Mouse (Mus musculus): ENCODE results near the gene Doc2g. TPM values are rescaled to one million over a fixed set of nuclear protein-coding genes. Genes with fewer than 3 reads are reported as not detected.
"Not testable (repeated sequence)": the region's sequence is repeated elsewhere in the genome, so short reads cannot be mapped to it uniquely, and the experiment has no call there.

Doc2g gene
- polyA plus RNA-seq, 1 experiment, result 1.1 TPM

GRCm38 (mm10) chr19:4018743-4019583 is 15.8 kb downstream of the Doc2g start:
- Histone ChIP-seq H3K4me1 (ENCODE audit: control insufficient read depth, insufficient read depth, insufficient read length, low read length) (no peaks in the 10 kb centered on the region), H3K27ac (replicated peaks; ENCODE audit: low read depth, low read length) (no peak overlapping the region), H3K4me3 (ENCODE audit: insufficient read depth, low read depth, low read length) (no peak overlapping the region)

GRCm38 (mm10) chr19:4023185-4023584 is 20.1 kb downstream of the Doc2g start:
- Histone ChIP-seq H3K4me1 (ENCODE audit: control insufficient read depth, insufficient read depth, insufficient read length, low read length) (no peaks in the 10 kb centered on the region), H3K27ac (replicated peaks; ENCODE audit: low read depth, low read length) (peak overlapping the region; percentile 39; the same call in 1 of the 2 replicates), H3K4me3 (ENCODE audit: insufficient read depth, low read depth, low read length) (no peak overlapping the region)

- Histone ChIP-seq H3K4me1 (ENCODE audit: control insufficient read depth, insufficient read depth, insufficient read length, low read length) (no peaks in the 10 kb centered on the region), H3K27ac (replicated peaks; ENCODE audit: low read depth, low read length) (no peak overlapping the region), H3K4me3 (ENCODE audit: insufficient read depth, low read depth, low read length) (no peak overlapping the region)
Measured at GRCm38 (mm10) chr19:4027576-4027975, 24.5 kb downstream of the Doc2g start.

- H3K4me1 ChIP-seq (ENCODE audit: control insufficient read depth, insufficient read depth, insufficient read length, low read length), result peaks cover 5% of the 10 kb centered on the region; the same call in 1 of the 2 replicates
- H3K4me3 ChIP-seq (ENCODE audit: insufficient read depth, low read depth, low read length), result no peak overlapping the region
- H3K27ac ChIP-seq (replicated peaks; ENCODE audit: low read depth, low read length), result no peak overlapping the region
Measured at GRCm38 (mm10) chr19:4032668-4033067, 29.6 kb downstream of the Doc2g start.

- no peak overlapping the region for H3K27ac ChIP-seq (replicated peaks; ENCODE audit: low read depth, low read length)
- no peak overlapping the region for H3K4me3 ChIP-seq (ENCODE audit: insufficient read depth, low read depth, low read length)
Measured at GRCm38 (mm10) chr19:4033298-4033697, 30.2 kb downstream of the Doc2g start.

GRCm38 (mm10) chr19:4033742-4034141 is 30.6 kb downstream of the Doc2g start:
- peaks cover 8% of the 10 kb centered on the region; the same call in 1 of the 2 replicates for H3K4me1 ChIP-seq (ENCODE audit: control insufficient read depth, insufficient read depth, insufficient read length, low read length)
- no peak overlapping the region for H3K27ac ChIP-seq (replicated peaks; ENCODE audit: low read depth, low read length)
- no peak overlapping the region for H3K4me3 ChIP-seq (ENCODE audit: insufficient read depth, low read depth, low read length)

More at GRCm38 (mm10) chr19:4033298-4033697, 30.2 kb downstream of the Doc2g start:
- peaks cover 6% of the 10 kb centered on the region; the same call in 1 of the 2 replicates for H3K4me1 ChIP-seq (ENCODE audit: control insufficient read depth, insufficient read depth, insufficient read length, low read length)

- Histone ChIP-seq H3K27ac (replicated peaks; ENCODE audit: low read depth, low read length) (no peak overlapping the region), H3K4me1 (ENCODE audit: control insufficient read depth, insufficient read depth, insufficient read length, low read length) (peaks cover 8% of the 10 kb centered on the region; the same call in 1 of the 2 replicates), H3K4me3 (ENCODE audit: insufficient read depth, low read depth, low read length) (peak overlapping the region; percentile 32; the same call in 1 of the 2 replicates)
Measured at GRCm38 (mm10) chr19:4036327-4037045, 33.4 kb downstream of the Doc2g start.

- peak overlapping the region; percentile 52; the same call in 1 of the 2 replicates for H3K27ac ChIP-seq (replicated peaks; ENCODE audit: low read depth, low read length)
- H3K4me3 ChIP-seq (ENCODE audit: insufficient read depth, low read depth, low read length), result peak overlapping the region; percentile 77
- not testable (repeated sequence) for H3K4me1 ChIP-seq (ENCODE audit: control insufficient read depth, insufficient read depth, insufficient read length, low read length)
Measured at GRCm38 (mm10) chr19:4037154-4037787, 34.2 kb downstream of the Doc2g start.

- Histone ChIP-seq H3K4me3 (ENCODE audit: insufficient read depth, low read depth, low read length) (peak within 1 kb of the TSS; percentile 77), H3K4me1 (ENCODE audit: control insufficient read depth, insufficient read depth, insufficient read length, low read length) (peaks cover 8% of the 10 kb centered on the region; the same call in 1 of the 2 replicates), H3K27ac (replicated peaks; ENCODE audit: low read depth, low read length) (peak within 1 kb of the TSS; percentile 52; the same call in 1 of the 2 replicates)
Measured at GRCm38 (mm10) chr19:4037788-4038232, 34.7 kb downstream of the Doc2g start, which contains the start of gene Gstp1. Gstp1 (minus strand) TSS chr19:4037985.

GRCm38 (mm10) chr19:4040941-4041340 is 37.8 kb downstream of the Doc2g start:
- H3K27ac ChIP-seq (replicated peaks; ENCODE audit: low read depth, low read length); H3K4me3 ChIP-seq (ENCODE audit: insufficient read depth, low read depth, low read length); H3K4me1 ChIP-seq (ENCODE audit: control insufficient read depth, insufficient read depth, insufficient read length, low read length): not testable (repeated sequence)

- not testable (repeated sequence) for H3K27ac ChIP-seq (replicated peaks; ENCODE audit: low read depth, low read length); H3K4me3 ChIP-seq (ENCODE audit: insufficient read depth, low read depth, low read length); H3K4me1 ChIP-seq (ENCODE audit: control insufficient read depth, insufficient read depth, insufficient read length, low read length)
Measured at GRCm38 (mm10) chr19:4041500-4041899, 38.4 kb downstream of the Doc2g start.

- peak overlapping the region; percentile 22; the same call in 1 of the 2 replicates for H3K4me3 ChIP-seq (ENCODE audit: insufficient read depth, low read depth, low read length)
- H3K4me1 ChIP-seq (ENCODE audit: control insufficient read depth, insufficient read depth, insufficient read length, low read length), result peaks cover 5% of the 10 kb centered on the region; the same call in 1 of the 2 replicates
- no peak overlapping the region for H3K27ac ChIP-seq (replicated peaks; ENCODE audit: low read depth, low read length)
Measured at GRCm38 (mm10) chr19:4042124-4042523, 39.0 kb downstream of the Doc2g start.

GRCm38 (mm10) chr19:4044109-4044508 is 41.0 kb downstream of the Doc2g start:
- not testable (repeated sequence) for H3K4me1 ChIP-seq (ENCODE audit: control insufficient read depth, insufficient read depth, insufficient read length, low read length); H3K4me3 ChIP-seq (ENCODE audit: insufficient read depth, low read depth, low read length); H3K27ac ChIP-seq (replicated peaks; ENCODE audit: low read depth, low read length)

GRCm38 (mm10) chr19:4045966-4046865 is 43.1 kb downstream of the Doc2g start, which contains the start of gene Gstp2:
Gstp2 (minus strand) TSS chr19:4046023.
- Histone ChIP-seq H3K4me1 (ENCODE audit: control insufficient read depth, insufficient read depth, insufficient read length, low read length) (0 out of 2 replicates have a peak, but pooled peaks cover 3% of the 10 kb centered on the region), H3K27ac (replicated peaks; ENCODE audit: low read depth, low read length) (peak within 1 kb of the TSS; percentile 52), H3K4me3 (ENCODE audit: insufficient read depth, low read depth, low read length) (peak within 1 kb of the TSS; percentile 16; the same call in 1 of the 2 replicates)

Data from brown adipose tissue, adult 24 weeks (tissue).